ENCODE assay signal across 17 mouse cellular contexts in genomic region chr5:36139766-36140165, GRCm38 (mm10).
"Had no signal": no experiment of that assay in that cellular context is flagged by ENCODE, and none has a peak within 500 bp of the region (broad histone marks: within the 10 kb centered on the region; RNA-seq: fewer than 3 reads in every experiment).

No protein-coding gene starts in this region.

- H3K9ac ChIP-seq: kidney, embryonic 15.5 days; limb, embryonic 15.5 days; liver, embryonic 12.5 days; lung, embryonic 14.5 days; neural tube, embryonic 13.5 days had no signal

- H3K36me3 ChIP-seq: kidney, embryonic 15.5 days; limb, embryonic 15.5 days; liver, embryonic 12.5 days; neural tube, embryonic 13.5 days had no signal

- H3K4me3 ChIP-seq: kidney, embryonic 15.5 days; left cerebral cortex, adult 2 months; limb, embryonic 15.5 days; liver, embryonic 12.5 days; megakaryocyte, embryonic 14.5 days; myocyte; neural tube, embryonic 13.5 days had no signal

- DNase-seq: kidney, adult 2 months; kidney, postnatal 25 days; lung, embryonic 14.5 days; lung, postnatal 10 days; lung, postnatal 4 days; retina, postnatal 1 day; right cerebral cortex, postnatal 4 days; spleen, adult 18-20 months; thymus, adult 18-20 months; thymus, postnatal 14 days had no signal

- ATAC-seq: liver, embryonic 12.5 days had no signal

- H3K4me1 ChIP-seq: kidney, embryonic 15.5 days; limb, embryonic 15.5 days; megakaryocyte, embryonic 14.5 days had no signal

- H3K27me3 ChIP-seq: kidney, embryonic 15.5 days; limb, embryonic 15.5 days; liver, embryonic 12.5 days had no signal

- H3K4me2 ChIP-seq: kidney, embryonic 15.5 days; limb, embryonic 15.5 days; liver, embryonic 12.5 days; lung, embryonic 14.5 days; neural tube, embryonic 13.5 days had no signal

- H3K9me3 ChIP-seq: kidney, embryonic 15.5 days; limb, embryonic 15.5 days; liver, embryonic 12.5 days; megakaryocyte, embryonic 14.5 days; neural tube, embryonic 13.5 days had no signal

- H3K27ac ChIP-seq: kidney, embryonic 15.5 days; left cerebral cortex, adult 2 months; limb, embryonic 15.5 days; liver, embryonic 12.5 days; neural tube, embryonic 13.5 days had no signal
